Mouse (Mus musculus) cerebellum, adult 2 months (tissue): ENCODE results near the gene Spats1.

ENCODE experiments used
- CTCF ChIP-seq: fragments of 200-500 bp; IDR thresholded peaks from 2 replicates; pipeline ENCODE4 v1.5.1; 2011; ENCODE audit warnings: low read depth, mild to moderate bottlenecking, control low read depth, low read length, moderate library complexity, borderline replicate concordance; ENCODE audit not compliant: insufficient read depth
- POLR2A ChIP-seq: fragments of 200-500 bp; IDR thresholded peaks from 2 replicates; pipeline ENCODE4 v1.6.1; 2011; ENCODE audit warnings: low read length, control low read depth, borderline replicate concordance; ENCODE audit not compliant: insufficient read depth

- TF ChIP-seq CTCF = no peak; the same call in 1 of the 2 replicates
- TF ChIP-seq POLR2A = no peak
These were observed 43.7 kb upstream of the Spats1 start for GRCm38 (mm10) chr17:45518766-45519475.
